ENCODE assay signal across 8 mouse cellular contexts in the genomic region with DNA sequence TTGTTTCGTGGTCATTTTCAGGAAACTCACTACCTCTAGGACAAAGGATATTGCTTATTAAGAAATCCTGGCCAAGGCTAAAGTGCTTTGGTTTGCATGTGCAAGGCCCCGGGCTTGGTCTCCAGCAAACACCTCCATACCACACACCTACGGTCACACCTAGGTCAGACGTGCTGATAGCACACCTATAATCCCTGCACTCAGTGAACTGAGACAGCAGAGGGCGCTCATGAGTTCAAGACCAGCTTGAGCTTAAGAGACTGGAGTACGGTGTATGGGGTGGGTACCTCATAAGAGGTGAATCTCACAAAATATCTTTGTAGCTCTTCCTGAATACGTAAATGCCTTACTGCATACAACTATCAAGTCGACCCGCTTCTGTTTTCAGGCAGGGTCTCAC. TPM values are rescaled to one million over a fixed set of nuclear protein-coding genes. Genes with fewer than 3 reads are reported as not detected.
A peak's percentile ranks its signal among the peaks of the same experiment; 100 is the strongest.
DNase-seq lines count a peak whose midpoint lies in the region; ATAC-seq and TF ChIP-seq lines count a peak whose summit lies in the region.
"Had no signal": no experiment of that assay in that cellular context is flagged by ENCODE, and none has a peak within 500 bp of the region (broad histone marks: within the 10 kb centered on the region; RNA-seq: fewer than 3 reads in every experiment).

No protein-coding gene starts in this region.

- TF ChIP-seq EP300 in lung, postnatal 0 days (IDR thresholded peaks at IDR 0.05), result no peak

- H3K9me3 ChIP-seq in intestine, embryonic 16.5 days (ENCODE audit: control insufficient read depth, low read length), result no peaks in the 10 kb centered on the region
- H3K9me3 ChIP-seq in lung, postnatal 0 days (ENCODE audit: low read length), result no peaks in the 10 kb centered on the region
- H3K9me3 ChIP-seq: midbrain, embryonic 12.5 days had no signal

- no peak overlapping the region for H3K9ac ChIP-seq in intestine, embryonic 16.5 days (ENCODE audit: low read depth, low read length)
- no peak overlapping the region for H3K9ac ChIP-seq in lung, postnatal 0 days (replicated peaks; ENCODE audit: low read depth)
- H3K9ac ChIP-seq: midbrain, embryonic 12.5 days had no signal

- peak; percentile 82 for TF ChIP-seq CTCF in cortical plate, adult 2 months (IDR thresholded peaks at IDR 0.05; ENCODE audit: extremely low read depth, insufficient read depth, low read length)
- peak; percentile 77 for TF ChIP-seq CTCF in lung, postnatal 0 days (IDR thresholded peaks at IDR 0.05)

- no peaks in the 10 kb centered on the region for H3K27me3 ChIP-seq in intestine, embryonic 16.5 days (replicated peaks; ENCODE audit: control insufficient read depth, insufficient read depth, low read length)
- H3K27me3 ChIP-seq in lung, postnatal 0 days (replicated peaks; ENCODE audit: insufficient read depth, low read length), result no peaks in the 10 kb centered on the region
- H3K27me3 ChIP-seq: midbrain, embryonic 12.5 days had no signal

- ATAC-seq in intestine, embryonic 16.5 days, result peak; percentile 66; the same call in 1 of the 2 replicates
- no peak for ATAC-seq in lung, postnatal 0 days

- no peak for TF ChIP-seq POLR2A in cortical plate, adult 2 months (IDR thresholded peaks at IDR 0.05; ENCODE audit: extremely low read depth, insufficient read depth, low read length)

- no peak overlapping the region for H3K4me3 ChIP-seq in cortical plate, adult 2 months (ENCODE audit: insufficient read depth, low read length)
- H3K4me3 ChIP-seq in intestine, embryonic 16.5 days (ENCODE audit: low read length), result no peak overlapping the region
- H3K4me3 ChIP-seq in lung, postnatal 0 days (ENCODE audit: low read depth, low read length), result no peak overlapping the region
- H3K4me3 ChIP-seq: midbrain, embryonic 12.5 days had no signal

- peak; percentile 57 for DNase-seq in right cerebral cortex, adult 18-20 months
- DNase-seq in right cerebral cortex, postnatal 36 days (ENCODE audit: low spot score in 2 of 2), result no peak
- DNase-seq in adrenal gland, adult 18-20 months (ENCODE audit: low spot score in 2 of 2), result peak; percentile 48 to 63
- peak; percentile 55 for DNase-seq in lung, postnatal 0 days (ENCODE audit: low spot score)
- DNase-seq in right cerebral cortex, postnatal 4 days, result peak; percentile 78

- no peak overlapping the region for H3K27ac ChIP-seq in cortical plate, adult 2 months (ENCODE audit: insufficient read depth, low read length)
- H3K27ac ChIP-seq in intestine, embryonic 16.5 days (ENCODE audit: low read length), result no peak overlapping the region
- H3K27ac ChIP-seq in lung, postnatal 0 days (ENCODE audit: low read length), result no peak overlapping the region
- H3K27ac ChIP-seq: midbrain, embryonic 12.5 days had no signal

- H3K36me3 ChIP-seq in intestine, embryonic 16.5 days (ENCODE audit: control insufficient read depth, insufficient read depth, low read length), result peaks cover 16% of the 10 kb centered on the region
- peaks cover 7% of the 10 kb centered on the region; the same call in 1 of the 2 replicates for H3K36me3 ChIP-seq in lung, postnatal 0 days (ENCODE audit: insufficient read depth, low read length)

- peaks cover under 1% of the 10 kb centered on the region; the same call in 1 of the 2 replicates for H3K4me1 ChIP-seq in cortical plate, adult 2 months (ENCODE audit: control insufficient read depth, insufficient read depth, low read length)
- no peaks in the 10 kb centered on the region for H3K4me1 ChIP-seq in intestine, embryonic 16.5 days (ENCODE audit: control insufficient read depth, insufficient read depth, low read length)
- no peaks in the 10 kb centered on the region for H3K4me1 ChIP-seq in lung, postnatal 0 days (ENCODE audit: insufficient read depth, low read depth, low read length)
- H3K4me1 ChIP-seq: midbrain, embryonic 12.5 days had no signal

- no peak overlapping the region for H3K4me2 ChIP-seq in intestine, embryonic 16.5 days (ENCODE audit: low read depth, low read length)
- no peak overlapping the region for H3K4me2 ChIP-seq in lung, postnatal 0 days (replicated peaks; ENCODE audit: low read depth, low read length)
- H3K4me2 ChIP-seq: midbrain, embryonic 12.5 days had no signal

- WGBS in intestine, embryonic 16.5 days, result 54% methylated on average over 9 of the region's 9 CpGs
- 52% methylated on average over 9 of the region's 9 CpGs for WGBS in lung, postnatal 0 days

RNA-seq across cellular contexts. Expression of gene Ccsap, which starts 24.6 kb away (rescaled TPM):
- total RNA-seq in adrenal gland, adult 18-20 months (2021), result 1 to 10 TPM; 1.1 to 1.5 TPM
- 45.1 and 48.1 TPM in 2 replicates for polyA plus RNA-seq in cortical plate, adult 2 months (2012; rRNA removed)
- 2.3 and 2.7 TPM in 2 replicates for polyA plus RNA-seq in intestine, embryonic 16.5 days (2015; fragmentation: Nextera tagmentation; extraction: Ambion mirVana)
- 1.2 and 1.3 TPM in 2 replicates for polyA plus RNA-seq in lung, postnatal 0 days (2015; fragmentation: Nextera tagmentation; extraction: Ambion mirVana)

RNA-seq across cellular contexts. Expression of gene Rab4a, which starts 29.7 kb away (rescaled TPM):
- total RNA-seq in adrenal gland, adult 18-20 months (2021), result 10 to 100 TPM; 25.5 to 25.9 TPM
- 72.5 and 72.7 TPM in 2 replicates for polyA plus RNA-seq in cortical plate, adult 2 months (2012; rRNA removed)
- polyA plus RNA-seq in intestine, embryonic 16.5 days (2015; fragmentation: Nextera tagmentation; extraction: Ambion mirVana), result 66.9 and 71.9 TPM in 2 replicates
- polyA plus RNA-seq in lung, postnatal 0 days (2015; fragmentation: Nextera tagmentation; extraction: Ambion mirVana), result 27.9 and 32.1 TPM in 2 replicates

RNA-seq across cellular contexts. Expression of gene Acta1, which starts 59.1 kb away (rescaled TPM):
- 10 to 100 TPM in 1 of 2 experiments, under 1 TPM in 1; 0.27 to 30.4 TPM for total RNA-seq in adrenal gland, adult 18-20 months (2021)
- polyA plus RNA-seq in cortical plate, adult 2 months (2012; rRNA removed), result 24.6 and 33.3 TPM in 2 replicates
- polyA plus RNA-seq in intestine, embryonic 16.5 days (2015; fragmentation: Nextera tagmentation; extraction: Ambion mirVana), result 11.1 and 14.3 TPM in 2 replicates
- polyA plus RNA-seq in lung, postnatal 0 days (2015; fragmentation: Nextera tagmentation; extraction: Ambion mirVana), result 12.6 and 18.0 TPM in 2 replicates

Comparison
In these comparisons a context has a peak if more than half of its experiments do, and no peak if none do; other contexts are left out.
1. DNase-seq: peak in right cerebral cortex, adult 18-20 months (single experiment), adrenal gland, adult 18-20 months (2 of 2), lung, postnatal 0 days (single experiment) and right cerebral cortex, postnatal 4 days (single experiment); none in right cerebral cortex, postnatal 36 days (0 of 2).
2. RNA of gene Ccsap, which starts 24.6 kb away (polyA plus RNA-seq): 45.1 to 48.1 TPM in cortical plate, adult 2 months; 2.3 to 2.7 TPM in intestine, embryonic 16.5 days and 1.2 to 1.3 TPM in lung, postnatal 0 days; every median in the first group is over 10 times any median in the second.